Mouse (Mus musculus): ENCODE measurements around the gene Pomt2. TPM values are rescaled to one million over a fixed set of nuclear protein-coding genes. Genes with fewer than 3 reads are reported as not detected.
A peak's percentile ranks its signal among the peaks of the same experiment; 100 is the strongest.
"Not testable (repeated sequence)": the region's sequence is repeated elsewhere in the genome, so short reads cannot be mapped to it uniquely, and the experiment has no call there.

Pomt2 gene
- polyA plus RNA-seq, 1 experiment from 2014 or later = 6.2 TPM

- no peak overlapping the region for H3K4me3 ChIP-seq (ENCODE audit: low read depth, low read length)
- no peak for ATAC-seq
- no peaks in the 10 kb centered on the region for H3K9me3 ChIP-seq (ENCODE audit: control insufficient read depth)
- no peak overlapping the region for H3K4me2 ChIP-seq (replicated peaks; ENCODE audit: low read depth)
- WGBS = 89% methylated on average over 5 of the region's 5 CpGs
- peaks cover 24% of the 10 kb centered on the region; the same call in 1 of the 2 replicates for H3K36me3 ChIP-seq (ENCODE audit: control insufficient read depth, insufficient read depth)
- no peak for TF ChIP-seq CTCF (IDR thresholded peaks at IDR 0.05; ENCODE audit: low read depth)
- H3K4me1 ChIP-seq (replicated peaks; ENCODE audit: control insufficient read depth, insufficient read depth, low read length) = no peaks in the 10 kb centered on the region
- H3K9ac ChIP-seq (ENCODE audit: low read depth, low read length) = no peak overlapping the region
- H3K27me3 ChIP-seq (replicated peaks; ENCODE audit: control insufficient read depth, insufficient read depth, low read length) = no peaks in the 10 kb centered on the region
- H3K27ac ChIP-seq (ENCODE audit: low read depth, low read length) = no peak overlapping the region
Observed at GRCm38 (mm10) chr12:87160815-87161214, 13.0 kb upstream of the Pomt2 start.

- Histone ChIP-seq H3K27ac (ENCODE audit: low read depth, low read length) (no peak overlapping the region), H3K36me3 (ENCODE audit: control insufficient read depth, insufficient read depth) (peaks cover 24% of the 10 kb centered on the region; the same call in 1 of the 2 replicates), H3K9ac (ENCODE audit: low read depth, low read length) (no peak overlapping the region), H3K4me2 (replicated peaks; ENCODE audit: low read depth) (no peak overlapping the region), H3K27me3 (replicated peaks; ENCODE audit: control insufficient read depth, insufficient read depth, low read length) (no peaks in the 10 kb centered on the region), H3K9me3 (ENCODE audit: control insufficient read depth) (no peaks in the 10 kb centered on the region), H3K4me1 (replicated peaks; ENCODE audit: control insufficient read depth, insufficient read depth, low read length) (no peaks in the 10 kb centered on the region), H3K4me3 (ENCODE audit: low read depth, low read length) (no peak overlapping the region)
- 74% methylated on average over 1 of the region's 1 CpGs for WGBS
- TF ChIP-seq CTCF (IDR thresholded peaks at IDR 0.05; ENCODE audit: low read depth) = no peak
- ATAC-seq = no peak
Observed at GRCm38 (mm10) chr12:87160310-87160709, 12.5 kb upstream of the Pomt2 start.

GRCm38 (mm10) chr12:87158099-87158498 is 10.3 kb upstream of the Pomt2 start:
- ATAC-seq = no peak
- Histone ChIP-seq H3K9me3 (ENCODE audit: control insufficient read depth) (no peaks in the 10 kb centered on the region), H3K4me2 (replicated peaks; ENCODE audit: low read depth) (peak overlapping the region; percentile 54), H3K4me1 (replicated peaks; ENCODE audit: control insufficient read depth, insufficient read depth, low read length) (no peaks in the 10 kb centered on the region), H3K9ac (ENCODE audit: low read depth, low read length) (no peak overlapping the region), H3K27me3 (replicated peaks; ENCODE audit: control insufficient read depth, insufficient read depth, low read length) (no peaks in the 10 kb centered on the region), H3K36me3 (ENCODE audit: control insufficient read depth, insufficient read depth) (peaks cover 21% of the 10 kb centered on the region; the same call in 1 of the 2 replicates), H3K27ac (ENCODE audit: low read depth, low read length) (no peak overlapping the region), H3K4me3 (ENCODE audit: low read depth, low read length) (peak overlapping the region; percentile 17; the same call in 1 of the 2 replicates)
- TF ChIP-seq CTCF (IDR thresholded peaks at IDR 0.05; ENCODE audit: low read depth) = no peak
- 55% methylated on average over 7 of the region's 7 CpGs for WGBS

GRCm38 (mm10) chr12:87157361-87157760 is 9.6 kb upstream of the Pomt2 start:
- H3K9ac ChIP-seq (ENCODE audit: low read depth, low read length) = no peak overlapping the region
- H3K36me3 ChIP-seq (ENCODE audit: control insufficient read depth, insufficient read depth) = peaks cover 18% of the 10 kb centered on the region; the same call in 1 of the 2 replicates
- H3K9me3 ChIP-seq (ENCODE audit: control insufficient read depth) = no peaks in the 10 kb centered on the region
- 45% methylated on average over 4 of the region's 4 CpGs for WGBS
- peak; percentile 97 for ATAC-seq
- H3K27ac ChIP-seq (ENCODE audit: low read depth, low read length) = peak overlapping the region; percentile 3; the same call in 1 of the 2 replicates
- peak overlapping the region; percentile 54 for H3K4me2 ChIP-seq (replicated peaks; ENCODE audit: low read depth)
- no peaks in the 10 kb centered on the region for H3K4me1 ChIP-seq (replicated peaks; ENCODE audit: control insufficient read depth, insufficient read depth, low read length)
- TF ChIP-seq CTCF (IDR thresholded peaks at IDR 0.05; ENCODE audit: low read depth) = no peak
- H3K27me3 ChIP-seq (replicated peaks; ENCODE audit: control insufficient read depth, insufficient read depth, low read length) = no peaks in the 10 kb centered on the region
- H3K4me3 ChIP-seq (ENCODE audit: low read depth, low read length) = peak overlapping the region; percentile 17; the same call in 1 of the 2 replicates

- H3K4me2 ChIP-seq (replicated peaks; ENCODE audit: low read depth); H3K27me3 ChIP-seq (replicated peaks; ENCODE audit: control insufficient read depth, insufficient read depth, low read length); H3K4me3 ChIP-seq (ENCODE audit: low read depth, low read length); H3K27ac ChIP-seq (ENCODE audit: low read depth, low read length); H3K4me1 ChIP-seq (replicated peaks; ENCODE audit: control insufficient read depth, insufficient read depth, low read length); H3K36me3 ChIP-seq (ENCODE audit: control insufficient read depth, insufficient read depth); H3K9me3 ChIP-seq (ENCODE audit: control insufficient read depth); ATAC-seq; H3K9ac ChIP-seq (ENCODE audit: low read depth, low read length): not testable (repeated sequence)
- 93% methylated on average over 4 of the region's 4 CpGs for WGBS
Observed at GRCm38 (mm10) chr12:87154448-87154847, 6.7 kb upstream of the Pomt2 start.

GRCm38 (mm10) chr12:87149471-87149870 is 1.7 kb upstream of the Pomt2 start:
- Histone ChIP-seq H3K4me1 (replicated peaks; ENCODE audit: control insufficient read depth, insufficient read depth, low read length) (no peaks in the 10 kb centered on the region), H3K36me3 (ENCODE audit: control insufficient read depth, insufficient read depth) (peaks cover 8% of the 10 kb centered on the region; the same call in 1 of the 2 replicates), H3K27me3 (replicated peaks; ENCODE audit: control insufficient read depth, insufficient read depth, low read length) (no peaks in the 10 kb centered on the region), H3K9ac (ENCODE audit: low read depth, low read length) (no peak overlapping the region), H3K9me3 (ENCODE audit: control insufficient read depth) (no peaks in the 10 kb centered on the region), H3K4me3 (ENCODE audit: low read depth, low read length) (no peak overlapping the region), H3K4me2 (replicated peaks; ENCODE audit: low read depth) (no peak overlapping the region), H3K27ac (ENCODE audit: low read depth, low read length) (no peak overlapping the region)
- 97% methylated on average over 5 of the region's 5 CpGs for WGBS
- ATAC-seq = no peak
- no peak for TF ChIP-seq CTCF (IDR thresholded peaks at IDR 0.05; ENCODE audit: low read depth)

GRCm38 (mm10) chr12:87148136-87148535 is 368 bp upstream of the Pomt2 start:
- no peak for ATAC-seq
- Histone ChIP-seq H3K9ac (ENCODE audit: low read depth, low read length) (peak overlapping the region; percentile 72), H3K4me3 (ENCODE audit: low read depth, low read length) (peak overlapping the region; percentile 99), H3K4me1 (replicated peaks; ENCODE audit: control insufficient read depth, insufficient read depth, low read length) (no peaks in the 10 kb centered on the region), H3K36me3 (ENCODE audit: control insufficient read depth, insufficient read depth) (peaks cover 8% of the 10 kb centered on the region; the same call in 1 of the 2 replicates), H3K27me3 (replicated peaks; ENCODE audit: control insufficient read depth, insufficient read depth, low read length) (no peaks in the 10 kb centered on the region), H3K9me3 (ENCODE audit: control insufficient read depth) (no peaks in the 10 kb centered on the region), H3K27ac (ENCODE audit: low read depth, low read length) (peak overlapping the region; percentile 86), H3K4me2 (replicated peaks; ENCODE audit: low read depth) (peak overlapping the region; percentile 84)
- TF ChIP-seq CTCF (IDR thresholded peaks at IDR 0.05; ENCODE audit: low read depth) = no peak
- 17% methylated on average over 15 of the region's 15 CpGs for WGBS
